Mouse (Mus musculus): ENCODE results near the gene Soat1. TPM values are rescaled to one million over a fixed set of nuclear protein-coding genes. Genes with fewer than 3 reads are reported as not detected.
"Not testable (repeated sequence)": the region's sequence is repeated elsewhere in the genome, so short reads cannot be mapped to it uniquely, and the experiment has no call there.

Gene Soat1
- total RNA-seq, 2 experiments from 2014 or later: 49.3 to 55.9 TPM

- H3K4me3 ChIP-seq: no peak overlapping the region
- no peak for TF ChIP-seq CTCF (conservative IDR thresholded peaks at IDR 0.05)
- no peak for DNase-seq (ENCODE audit: low spot score in 2 of 2)
- H3K27ac ChIP-seq: no peak overlapping the region
These were observed 71.6 kb downstream of the Soat1 start for GRCm38 (mm10) chr1:156402491-156402890.

DNA sequence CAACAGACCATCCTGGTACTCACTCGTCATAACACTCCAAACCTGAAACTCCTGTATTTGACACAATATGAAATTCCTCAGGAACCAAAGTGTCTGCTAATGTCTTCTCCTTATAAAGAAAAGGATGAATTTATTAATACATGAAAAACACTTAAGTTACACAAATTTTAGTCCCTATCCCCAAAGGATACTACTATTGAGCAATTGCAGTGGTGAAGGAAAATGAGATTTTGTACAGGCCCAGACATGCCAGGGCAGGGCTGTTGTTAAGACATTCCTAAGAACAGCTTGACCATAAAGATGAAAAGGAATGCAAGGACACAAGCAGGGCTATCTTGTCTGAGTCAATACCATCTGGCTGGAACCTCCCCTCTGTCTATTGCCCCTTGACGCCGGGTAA is 74.0 kb downstream of the Soat1 start:
- H3K27ac ChIP-seq; H3K4me3 ChIP-seq; DNase-seq (ENCODE audit: low spot score in 2 of 2): not testable (repeated sequence)

DNA sequence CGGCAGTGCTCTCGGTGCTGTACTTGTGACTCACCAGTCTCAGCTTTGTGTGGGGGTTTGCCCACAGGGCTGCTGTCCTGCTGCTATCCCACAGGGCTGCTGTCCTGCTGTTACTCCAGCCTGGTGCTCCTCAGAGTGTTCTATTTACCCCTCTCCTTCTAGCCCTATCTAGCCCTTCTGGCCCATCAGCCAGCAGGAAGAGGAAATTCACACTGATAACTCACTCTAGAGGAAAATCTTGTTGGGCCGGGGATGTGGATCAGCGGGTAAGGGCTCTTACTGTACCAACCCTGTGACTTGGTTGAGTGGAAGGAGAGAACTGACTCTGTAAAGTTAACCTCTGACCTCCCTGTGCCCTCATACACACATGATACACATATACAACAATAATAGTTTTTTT is 81.0 kb downstream of the Soat1 start:
- Histone ChIP-seq H3K27ac (no peak overlapping the region), H3K4me3 (no peak overlapping the region)
- DNase-seq (ENCODE audit: low spot score in 2 of 2): no peak
- no peak for TF ChIP-seq CTCF (conservative IDR thresholded peaks at IDR 0.05)

DNA sequence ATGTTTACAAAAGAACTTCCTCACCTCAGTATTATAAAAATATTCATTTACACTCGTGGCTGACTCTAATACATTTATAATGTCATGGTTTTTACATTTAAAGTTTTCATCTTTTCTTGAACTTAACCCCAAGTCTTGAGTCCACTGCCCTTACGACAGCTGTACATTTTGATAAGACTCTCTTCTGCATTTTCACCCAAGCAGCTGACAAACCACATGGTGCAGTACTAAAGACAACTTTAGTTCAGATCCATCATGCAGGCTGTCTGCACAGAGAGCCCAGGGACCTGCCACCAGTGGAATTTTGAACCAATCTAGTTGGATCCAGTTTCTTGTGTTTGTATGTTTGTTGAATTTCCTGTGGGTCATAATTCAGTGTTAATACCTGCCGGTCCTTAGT is 87.3 kb downstream of the Soat1 start:
- no peak overlapping the region for H3K27ac ChIP-seq
- H3K4me3 ChIP-seq: no peak overlapping the region
- TF ChIP-seq CTCF (conservative IDR thresholded peaks at IDR 0.05): no peak
- DNase-seq (ENCODE audit: low spot score in 2 of 2): no peak

GRCm38 (mm10) chr1:156386232-156386631 is 87.9 kb downstream of the Soat1 start:
- Histone ChIP-seq H3K27ac (no peak overlapping the region), H3K4me3 (no peak overlapping the region)
- DNase-seq (ENCODE audit: low spot score in 2 of 2): no peak
- TF ChIP-seq CTCF (conservative IDR thresholded peaks at IDR 0.05): no peak

- 0 out of 2 replicates have a peak, but pooled peaks have one; percentile 2 for TF ChIP-seq CTCF (conservative IDR thresholded peaks at IDR 0.05)
These were observed 92.9 kb downstream of the Soat1 start for GRCm38 (mm10) chr1:156381217-156381616.

More at GRCm38 (mm10) chr1:156381217-156381616, 92.9 kb downstream of the Soat1 start:
- no peak for DNase-seq (ENCODE audit: low spot score in 2 of 2)
- no peak overlapping the region for H3K4me3 ChIP-seq
- no peak overlapping the region for H3K27ac ChIP-seq

Other genes starting within 250 kb of the Soat1 start
- gene Tdrd5, start 170.7 kb downstream of the Soat1 start, total RNA-seq (2021): 1 to 10 TPM; 6.5 to 7.6 TPM
- gene Nphs2, start 163.6 kb downstream of the Soat1 start, total RNA-seq (2021): not detected
- gene Gm2000, start 108.3 kb downstream of the Soat1 start, total RNA-seq (2021): 100 to 1,000 TPM; 312 to 322 TPM
- 1 to 10 TPM in 1 of 2 experiments, under 1 TPM in 1; 0.61 to 1.3 TPM for gene Axdnd1, start 53.2 kb downstream of the Soat1 start, total RNA-seq (2021)
- gene Gm10031, start 49.7 kb upstream of the Soat1 start, total RNA-seq (2021): 10 to 100 TPM; 40.4 to 44.5 TPM
- gene Abl2, start 84.5 kb upstream of the Soat1 start, total RNA-seq (2021): 10 to 100 TPM; 87.4 to 88.2 TPM
- 1 to 10 TPM; 7.1 to 8.2 TPM for gene Tor3a, start 200.0 kb upstream of the Soat1 start, total RNA-seq (2021)
- 10 to 100 TPM; 75.4 to 78.3 TPM for gene Fam20b, start 244.8 kb upstream of the Soat1 start, total RNA-seq (2021)